Mouse (Mus musculus): ENCODE data around the gene Slc6a16. TPM values are rescaled to one million over a fixed set of nuclear protein-coding genes. Genes with fewer than 3 reads are reported as not detected.
A peak's percentile ranks its signal among the peaks of the same experiment; 100 is the strongest.
"Not testable (repeated sequence)": the region's sequence is repeated elsewhere in the genome, so short reads cannot be mapped to it uniquely, and the experiment has no call there.

Gene Slc6a16
- polyA plus RNA-seq, 1 experiment from 2014 or later = 0.09 TPM

DNA sequence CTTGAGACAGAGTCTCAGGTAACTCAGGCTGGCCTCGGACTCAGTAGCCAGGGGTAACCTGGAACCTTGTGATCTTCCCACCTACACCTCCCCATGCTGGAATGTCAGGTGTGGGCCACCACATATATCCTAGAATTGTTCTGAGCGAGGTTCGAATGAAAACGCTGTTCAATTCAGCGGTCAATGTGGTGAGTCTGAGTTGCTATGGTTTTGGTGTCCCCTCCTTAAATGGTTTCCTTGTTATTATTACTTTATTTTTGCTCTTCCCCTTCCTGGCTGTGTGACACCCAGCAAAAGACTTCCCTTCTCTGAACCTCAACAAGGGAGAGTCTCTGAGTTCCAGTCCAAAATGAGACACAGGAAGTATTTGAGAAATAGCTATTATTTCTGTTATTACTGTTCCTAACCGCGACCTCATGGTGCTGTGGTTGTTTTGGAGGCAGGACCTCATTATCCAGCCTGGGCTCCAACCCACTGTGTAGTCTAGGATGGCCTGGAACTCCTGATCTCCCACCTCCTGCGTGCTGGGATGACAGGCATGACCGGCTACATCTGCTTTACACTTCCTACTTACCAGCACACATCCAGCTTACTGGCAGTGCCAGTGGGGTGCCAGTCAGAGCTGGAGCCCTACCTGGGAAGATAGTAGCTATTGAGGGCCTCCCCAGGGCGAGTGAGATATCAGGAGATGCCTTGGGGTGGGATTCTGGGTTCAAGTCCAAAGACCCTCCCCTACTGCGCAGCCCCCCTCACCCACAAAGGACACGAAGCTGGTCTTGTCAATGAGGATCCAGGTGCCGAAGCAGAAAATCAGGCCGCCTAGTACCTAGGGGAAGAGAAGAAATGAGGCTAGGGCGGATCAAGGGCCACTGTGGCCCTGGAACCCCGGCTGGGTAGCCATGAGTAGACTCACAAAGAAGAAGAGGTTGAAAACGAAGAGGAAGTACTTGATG lies 2.9 kb upstream of the Slc6a16 start:
- H3K4me2 ChIP-seq (ENCODE audit: low read depth, low read length) = peak overlapping the region; percentile 46
- H3K36me3 ChIP-seq (ENCODE audit: control insufficient read depth, insufficient read depth) = no peaks in the 10 kb centered on the region
- no peak for ATAC-seq (replicated peaks; ENCODE audit: extremely low read depth, insufficient read depth, low FRiP score)
- peaks cover 21% of the 10 kb centered on the region for H3K4me1 ChIP-seq (ENCODE audit: control insufficient read depth, insufficient read depth, low read length)
- peak overlapping the region; percentile 43; the same call in 1 of the 2 replicates for H3K9ac ChIP-seq (ENCODE audit: low read length)
- H3K9me3 ChIP-seq (replicated peaks; ENCODE audit: control insufficient read depth, low read length) = no peaks in the 10 kb centered on the region
- 71% methylated on average over 17 of the region's 17 CpGs for WGBS
- 0 out of 2 replicates have a peak, but pooled peaks cover 2% of the 10 kb centered on the region for H3K27me3 ChIP-seq (ENCODE audit: control insufficient read depth, insufficient read depth, low read length)
- H3K27ac ChIP-seq (ENCODE audit: low read length) = 0 out of 2 replicates have a peak overlapping the region, but pooled peaks have one; percentile 30
- H3K4me3 ChIP-seq (ENCODE audit: low read length) = peak overlapping the region; percentile 35

DNA sequence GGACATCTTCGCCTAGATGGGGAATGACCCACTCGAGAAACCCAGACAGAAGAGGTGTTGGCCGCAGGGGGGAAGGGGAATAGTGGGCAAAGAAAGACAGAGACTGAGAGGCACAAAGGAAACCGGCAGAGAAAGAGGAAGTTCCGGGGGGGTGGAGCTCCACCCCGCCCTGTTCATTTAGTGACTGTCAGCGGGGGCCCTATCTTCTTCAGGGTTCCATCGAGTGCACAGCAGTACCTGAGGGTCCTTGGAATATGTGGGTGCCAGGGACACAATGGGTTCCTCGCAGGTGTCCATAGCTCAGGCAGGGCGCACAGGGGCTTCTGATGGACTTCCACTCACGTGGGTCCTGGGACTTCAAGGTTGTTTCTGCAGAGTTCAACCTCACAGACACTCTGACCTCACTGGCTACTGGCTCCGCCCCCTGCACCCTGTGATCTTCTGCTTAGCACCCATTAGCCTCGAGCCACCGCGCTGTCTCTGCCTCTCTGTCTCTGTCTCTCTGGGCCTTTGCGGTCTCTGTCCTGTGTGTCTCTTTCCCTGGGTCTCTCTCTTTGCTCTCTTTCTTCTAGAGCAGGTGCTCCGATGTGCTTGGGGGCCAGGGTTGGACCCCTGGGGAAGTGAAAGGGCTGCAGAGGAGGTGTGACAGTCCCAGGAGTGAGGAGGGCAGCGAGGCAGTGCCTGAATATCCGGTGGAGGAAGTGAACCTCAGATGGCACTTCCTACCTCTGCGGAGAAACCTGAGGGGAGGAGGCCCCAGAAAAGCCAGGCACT lies 2.0 kb upstream of the Slc6a16 start, which contains the start of gene Cd37:
TSS of gene Cd37 (minus strand) at position 393 of the 774 bp plus-strand sequence.
- 0 out of 2 replicates have a peak, but pooled peaks cover 2% of the 10 kb centered on the region for H3K27me3 ChIP-seq (ENCODE audit: control insufficient read depth, insufficient read depth, low read length)
- 38% methylated on average over 20 of the region's 20 CpGs for WGBS
- no peaks in the 10 kb centered on the region for H3K36me3 ChIP-seq (ENCODE audit: control insufficient read depth, insufficient read depth)
- H3K9me3 ChIP-seq (replicated peaks; ENCODE audit: control insufficient read depth, low read length) = no peaks in the 10 kb centered on the region
- peak within 1 kb of the TSS; percentile 46 for H3K4me2 ChIP-seq (ENCODE audit: low read depth, low read length)
- 0 out of 2 replicates have a peak within 1 kb of the TSS, but pooled peaks have one; percentile 30 for H3K27ac ChIP-seq (ENCODE audit: low read length)
- H3K4me1 ChIP-seq (ENCODE audit: control insufficient read depth, insufficient read depth, low read length) = peaks cover 14% of the 10 kb centered on the region
- 0 out of 2 replicates have a peak, but pooled peaks have one; percentile 16 for ATAC-seq (replicated peaks; ENCODE audit: extremely low read depth, insufficient read depth, low FRiP score)
- H3K4me3 ChIP-seq (ENCODE audit: low read length) = peak within 1 kb of the TSS; percentile 35
- peak within 1 kb of the TSS; percentile 43; the same call in 1 of the 2 replicates for H3K9ac ChIP-seq (ENCODE audit: low read length)

DNA sequence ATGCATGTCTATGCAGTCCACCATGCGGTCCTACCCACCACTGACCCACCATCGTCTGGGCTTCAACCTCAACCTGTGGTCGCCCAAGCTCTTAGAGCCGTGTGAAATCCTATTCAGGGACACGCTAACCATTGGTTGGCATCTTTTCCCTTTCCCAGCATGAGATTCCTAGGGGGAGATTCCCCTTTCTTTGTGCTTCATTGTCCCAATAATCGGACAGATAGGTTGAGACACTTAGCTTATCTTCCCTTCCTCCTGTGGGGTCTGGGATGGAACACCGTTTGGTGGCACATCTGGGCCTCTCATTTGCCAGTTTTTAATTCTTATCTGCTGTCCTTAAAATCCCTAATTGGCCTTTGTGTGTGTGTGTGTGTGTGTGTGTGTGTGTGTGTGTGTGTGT lies 776 bp upstream of the Slc6a16 start:
- H3K27me3 ChIP-seq (ENCODE audit: control insufficient read depth, insufficient read depth, low read length) = 0 out of 2 replicates have a peak, but pooled peaks cover 2% of the 10 kb centered on the region
- no peaks in the 10 kb centered on the region for H3K36me3 ChIP-seq (ENCODE audit: control insufficient read depth, insufficient read depth)
- WGBS = 79% methylated on average over 7 of the region's 7 CpGs

DNA sequence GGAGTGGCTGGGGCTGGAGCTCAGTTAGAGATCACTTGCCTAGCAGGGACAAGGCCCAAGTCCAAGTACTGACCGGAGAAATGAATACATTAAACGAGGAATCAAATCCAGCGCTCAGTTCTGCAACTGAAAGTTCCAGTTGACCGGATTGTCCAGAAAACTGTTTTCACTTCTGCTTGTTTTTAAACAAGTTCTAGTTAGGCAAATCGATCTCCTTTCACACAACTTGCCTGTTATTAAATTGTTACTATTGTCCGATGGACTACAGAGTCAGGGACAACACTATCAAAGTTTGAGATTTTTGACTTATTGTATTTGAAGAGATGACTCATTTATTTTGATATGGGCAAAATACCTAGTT lies 484 bp downstream of the Slc6a16 start:
- Histone ChIP-seq H3K27ac (ENCODE audit: low read length) (no peak overlapping the region), H3K4me1 (ENCODE audit: control insufficient read depth, insufficient read depth, low read length) (no peaks in the 10 kb centered on the region; the same call in 1 of the 2 replicates), H3K9me3 (replicated peaks; ENCODE audit: control insufficient read depth, low read length) (no peaks in the 10 kb centered on the region), H3K9ac (ENCODE audit: low read length) (0 out of 2 replicates have a peak overlapping the region, but pooled peaks have one; percentile 55), H3K4me2 (ENCODE audit: low read depth, low read length) (peak overlapping the region; percentile 58), H3K27me3 (ENCODE audit: control insufficient read depth, insufficient read depth, low read length) (0 out of 2 replicates have a peak, but pooled peaks cover 2% of the 10 kb centered on the region), H3K36me3 (ENCODE audit: control insufficient read depth, insufficient read depth) (no peaks in the 10 kb centered on the region), H3K4me3 (ENCODE audit: low read length) (no peak overlapping the region)
- ATAC-seq (replicated peaks; ENCODE audit: extremely low read depth, insufficient read depth, low FRiP score) = no peak
- 84% methylated on average over 6 of the region's 6 CpGs for WGBS

More for the DNA sequence above, 776 bp upstream of the Slc6a16 start:
- no peak for ATAC-seq (replicated peaks; ENCODE audit: extremely low read depth, insufficient read depth, low FRiP score)
- no peak overlapping the region for H3K9ac ChIP-seq (ENCODE audit: low read length)
- no peak overlapping the region for H3K4me3 ChIP-seq (ENCODE audit: low read length)
- no peak overlapping the region for H3K27ac ChIP-seq (ENCODE audit: low read length)
- H3K4me2 ChIP-seq (ENCODE audit: low read depth, low read length) = no peak overlapping the region
- peaks cover 2% of the 10 kb centered on the region for H3K4me1 ChIP-seq (ENCODE audit: control insufficient read depth, insufficient read depth, low read length)
- H3K9me3 ChIP-seq (replicated peaks; ENCODE audit: control insufficient read depth, low read length) = no peaks in the 10 kb centered on the region

DNA sequence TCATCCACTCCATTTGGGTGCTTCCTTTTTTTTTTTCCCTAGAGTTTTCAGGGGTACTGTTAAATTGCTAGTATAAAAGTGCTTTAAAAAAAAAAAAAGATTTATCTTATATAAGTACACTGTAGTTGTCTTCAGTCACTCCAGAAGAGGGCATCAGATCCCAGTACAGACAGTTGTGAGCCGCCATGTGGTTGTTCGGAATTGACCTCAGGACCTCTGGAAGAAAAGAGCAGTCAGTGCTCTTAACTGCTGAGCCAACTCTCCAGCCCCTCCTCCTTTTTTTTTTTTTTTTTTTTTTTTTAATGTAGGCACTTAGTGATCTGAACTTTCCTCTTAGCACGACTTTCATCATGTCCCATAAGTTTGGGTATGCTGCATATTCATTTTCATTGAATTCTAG lies 6.8 kb downstream of the Slc6a16 start:
- H3K4me3 ChIP-seq (ENCODE audit: low read length) = no peak overlapping the region
- no peak overlapping the region for H3K27ac ChIP-seq (ENCODE audit: low read length)
- H3K9me3 ChIP-seq (replicated peaks; ENCODE audit: control insufficient read depth, low read length) = no peaks in the 10 kb centered on the region
- no peak overlapping the region for H3K4me2 ChIP-seq (ENCODE audit: low read depth, low read length)
- no peaks in the 10 kb centered on the region for H3K27me3 ChIP-seq (ENCODE audit: control insufficient read depth, insufficient read depth, low read length)
- no peak overlapping the region for H3K9ac ChIP-seq (ENCODE audit: low read length)
- H3K36me3 ChIP-seq (ENCODE audit: control insufficient read depth, insufficient read depth) = no peaks in the 10 kb centered on the region
- ATAC-seq (replicated peaks; ENCODE audit: extremely low read depth, insufficient read depth, low FRiP score) = no peak
- 45% methylated on average over 3 of the region's 3 CpGs for WGBS
- no peaks in the 10 kb centered on the region for H3K4me1 ChIP-seq (ENCODE audit: control insufficient read depth, insufficient read depth, low read length)

GRCm38 (mm10) chr7:45253806-45254205 lies 12.9 kb downstream of the Slc6a16 start:
- H3K4me3 ChIP-seq (ENCODE audit: low read length) = no peak overlapping the region
- ATAC-seq (replicated peaks; ENCODE audit: extremely low read depth, insufficient read depth, low FRiP score) = no peak
- H3K27me3 ChIP-seq (ENCODE audit: control insufficient read depth, insufficient read depth, low read length) = no peaks in the 10 kb centered on the region
- no peak overlapping the region for H3K4me2 ChIP-seq (ENCODE audit: low read depth, low read length)
- 0 out of 2 replicates have a peak, but pooled peaks cover 2% of the 10 kb centered on the region for H3K4me1 ChIP-seq (ENCODE audit: control insufficient read depth, insufficient read depth, low read length)
- no peak overlapping the region for H3K27ac ChIP-seq (ENCODE audit: low read length)
- no peak overlapping the region for H3K9ac ChIP-seq (ENCODE audit: low read length)
- WGBS = 84% methylated on average over 8 of the region's 8 CpGs
- H3K36me3 ChIP-seq (ENCODE audit: control insufficient read depth, insufficient read depth) = no peaks in the 10 kb centered on the region
- H3K9me3 ChIP-seq (replicated peaks; ENCODE audit: control insufficient read depth, low read length) = no peaks in the 10 kb centered on the region

DNA sequence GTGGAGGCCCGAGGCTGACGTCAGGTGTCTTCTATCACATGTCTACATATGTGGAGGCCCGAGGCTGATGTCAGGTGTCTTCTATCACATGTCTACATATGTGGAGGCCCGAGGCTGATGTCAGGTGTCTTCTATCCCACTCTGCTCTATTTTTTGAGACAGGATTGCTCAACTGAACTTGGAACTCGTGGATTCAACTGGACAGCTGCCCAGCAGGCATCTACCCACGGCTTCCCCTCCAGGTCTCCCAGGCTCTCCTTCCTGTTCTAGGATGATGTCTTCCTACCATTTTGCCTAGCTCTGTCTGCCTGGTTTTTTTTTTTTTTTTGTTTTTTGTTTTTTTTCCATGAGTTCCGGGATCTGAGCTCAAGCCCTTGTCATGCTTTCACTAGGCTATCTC lies 14.9 kb downstream of the Slc6a16 start:
- WGBS = 66% methylated on average over 5 of the region's 7 CpGs
- not testable (repeated sequence) for H3K4me3 ChIP-seq (ENCODE audit: low read length); ATAC-seq (replicated peaks; ENCODE audit: extremely low read depth, insufficient read depth, low FRiP score); H3K27me3 ChIP-seq (ENCODE audit: control insufficient read depth, insufficient read depth, low read length); H3K27ac ChIP-seq (ENCODE audit: low read length); H3K4me2 ChIP-seq (ENCODE audit: low read depth, low read length); H3K36me3 ChIP-seq (ENCODE audit: control insufficient read depth, insufficient read depth); H3K9ac ChIP-seq (ENCODE audit: low read length); H3K4me1 ChIP-seq (ENCODE audit: control insufficient read depth, insufficient read depth, low read length); H3K9me3 ChIP-seq (replicated peaks; ENCODE audit: control insufficient read depth, low read length)

DNA sequence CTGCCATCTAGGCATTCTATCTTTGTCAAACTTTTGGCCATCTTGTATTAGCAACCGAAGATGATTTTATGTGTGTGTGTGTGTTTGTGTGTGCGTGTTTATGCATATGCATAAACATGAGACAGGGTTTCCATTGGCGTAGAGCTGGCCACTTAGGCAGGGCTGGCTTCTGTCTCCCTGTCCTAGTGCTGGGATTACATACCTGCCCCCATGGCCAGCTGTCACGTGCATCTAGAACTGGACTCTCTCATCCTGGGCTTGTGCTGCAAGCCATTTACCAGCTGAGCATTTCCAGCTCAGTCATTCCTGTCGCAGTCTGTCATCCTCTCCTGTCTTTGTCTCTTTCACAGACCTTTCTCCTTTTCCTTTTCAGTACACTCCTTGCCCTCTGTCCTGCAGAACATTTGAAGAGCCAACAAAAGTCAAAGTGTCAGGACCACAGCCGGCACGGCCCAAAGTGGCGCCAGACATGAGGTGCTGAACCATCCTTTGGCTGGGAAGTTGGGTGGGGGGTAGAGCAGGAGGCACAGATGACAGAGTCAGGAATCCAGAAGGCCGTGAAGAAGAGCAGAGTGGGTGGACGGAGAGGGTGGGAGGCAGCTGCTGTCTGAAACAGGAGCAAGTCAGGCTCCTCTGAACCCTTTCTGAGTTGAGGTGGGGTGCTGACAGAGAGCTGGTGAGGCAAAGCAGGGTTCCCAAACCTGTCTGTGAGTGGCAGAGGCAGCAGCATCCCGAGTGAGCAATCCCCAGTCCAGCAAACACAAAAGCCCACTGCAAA lies 16.4 kb downstream of the Slc6a16 start:
- Histone ChIP-seq H3K36me3 (ENCODE audit: control insufficient read depth, insufficient read depth) (no peaks in the 10 kb centered on the region), H3K27me3 (ENCODE audit: control insufficient read depth, insufficient read depth, low read length) (no peaks in the 10 kb centered on the region), H3K4me1 (ENCODE audit: control insufficient read depth, insufficient read depth, low read length) (peaks cover 10% of the 10 kb centered on the region), H3K4me3 (ENCODE audit: low read length) (no peak overlapping the region), H3K9ac (ENCODE audit: low read length) (no peak overlapping the region), H3K9me3 (replicated peaks; ENCODE audit: control insufficient read depth, low read length) (no peaks in the 10 kb centered on the region), H3K4me2 (ENCODE audit: low read depth, low read length) (no peak overlapping the region), H3K27ac (ENCODE audit: low read length) (no peak overlapping the region)
- 44% methylated on average over 11 of the region's 11 CpGs for WGBS
- ATAC-seq (replicated peaks; ENCODE audit: extremely low read depth, insufficient read depth, low FRiP score) = no peak
